Mouse (Mus musculus) testis, adult 2 months (tissue): ENCODE data around the gene Cox16.

Experiments
- CTCF ChIP-seq: fragments of 200-500 bp; IDR thresholded peaks from 2 replicates; pipeline ENCODE4 v1.5.1; 2012; ENCODE audit warnings: low read depth, mild to moderate bottlenecking, inconsistent platforms, low read length, moderate library complexity; ENCODE audit not compliant: control insufficient read depth, insufficient read depth, insufficient replicate concordance
- POLR2A ChIP-seq: fragments of 200-500 bp; IDR thresholded peaks from 2 replicates; pipeline ENCODE4 v1.6.1; 2012; ENCODE audit warnings: low read depth, mild to moderate bottlenecking, inconsistent platforms, low read length, moderate library complexity; ENCODE audit not compliant: control insufficient read depth

DNA sequence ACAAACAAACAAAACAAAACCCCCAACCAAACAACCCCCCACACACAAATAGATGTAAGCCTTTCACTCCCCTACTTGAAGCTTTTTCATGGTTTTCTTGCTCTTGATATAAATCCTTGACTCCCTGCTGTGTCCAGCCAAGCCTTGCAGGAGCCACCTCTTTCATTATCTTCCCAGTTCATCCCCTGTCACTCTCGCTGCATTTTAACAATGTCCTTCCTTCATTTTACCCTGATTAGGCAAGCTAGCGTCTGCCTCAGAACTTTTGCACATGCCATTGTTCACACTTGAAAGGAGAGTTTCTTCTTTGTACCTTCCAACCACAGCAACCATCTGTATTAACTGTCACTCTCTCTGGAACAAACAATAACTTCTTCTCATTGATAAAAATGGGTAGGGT, 167.1 kb downstream of the Cox16 start:
- TF ChIP-seq POLR2A (no peak), CTCF (no peak)
